Mouse (Mus musculus) midbrain, embryonic 11.5 days (tissue): ENCODE measurements around the gene Ifna4. TPM values are rescaled to one million over a fixed set of nuclear protein-coding genes. Genes with fewer than 3 reads are reported as not detected.
"Not testable (repeated sequence)": the region's sequence is repeated elsewhere in the genome, so short reads cannot be mapped to it uniquely, and the experiment has no call there.

ENCODE experiments used
- ATAC-seq: fragments of 200-750 bp; cut with Nextera tagmentation; 2 replicates; pipeline ENCODE4 v1.8.0; 2017; ENCODE audit warnings: moderate TSS enrichment, moderate library complexity; ENCODE audit not compliant: low FRiP score
- DNase-seq: peaks from one replicate; pipeline ENCODE4 v3.0.0; 2015; ENCODE audit warnings: low spot score; ENCODE audit errors: missing footprints
- H3K27ac ChIP-seq: fragments of 300-500 bp; sonication (generic); 2 replicates; pipeline ENCODE4 v1.5.1; 2014; ENCODE audit warnings: low read depth, low read length
- H3K27me3 ChIP-seq: fragments of 300-500 bp; sonication (generic); 2 replicates; pipeline ENCODE4 v1.6.1; 2014; ENCODE audit warnings: mild to moderate bottlenecking, low read length, moderate library complexity, mixed read lengths; ENCODE audit not compliant: control insufficient read depth, insufficient read depth
- H3K36me3 ChIP-seq: fragments of 300-500 bp; sonication (generic); 2 replicates; pipeline ENCODE4 v1.6.1; 2014; ENCODE audit warnings: mild to moderate bottlenecking, low read length, moderate library complexity, mixed read lengths; ENCODE audit not compliant: control insufficient read depth, insufficient read depth
- H3K4me1 ChIP-seq: fragments of 300-500 bp; sonication (generic); 2 replicates; pipeline ENCODE4 v1.6.1; 2014; ENCODE audit warnings: low read length; ENCODE audit not compliant: control insufficient read depth, insufficient read depth
- H3K4me2 ChIP-seq: fragments of 300-500 bp; sonication (generic); 2 replicates; pipeline ENCODE4 v1.6.1; 2014; ENCODE audit warnings: mild to moderate bottlenecking, moderate library complexity
- H3K4me3 ChIP-seq: fragments of 300-500 bp; sonication (generic); 2 replicates; pipeline ENCODE4 v1.5.1; 2014; ENCODE audit warnings: low read depth, low read length
- H3K9ac ChIP-seq: fragments of 300-500 bp; sonication (generic); 2 replicates; pipeline ENCODE4 v1.6.1; 2014; ENCODE audit warnings: low read length
- H3K9me3 ChIP-seq: fragments of 300-500 bp; sonication (generic); 2 replicates; pipeline ENCODE4 v1.6.1; 2016; ENCODE audit warnings: low read length; ENCODE audit not compliant: control insufficient read depth
- WGBS: fragments of 180-500 bp; shearing (Covaris S2); extraction: QIAGEN DNeasy Blood & Tissue Kit; methylation state at CpG from one replicate; pipeline ENCODE4 v1.1.7; 2014; 5-methylcytosine and 5-hydroxymethylcytosine counted together
- polyA plus RNA-seq: library from polyadenylated mRNA; unstranded; fragments of >200 nt; fragmentation: Nextera tagmentation; extraction: Ambion mirVana; gene quantifications from 2 replicates; pipeline ENCODE4 v1.2.1, GENCODE M21; 2014

Ifna4 gene
- polyA plus RNA-seq = not detected in 2 replicates

DNA sequence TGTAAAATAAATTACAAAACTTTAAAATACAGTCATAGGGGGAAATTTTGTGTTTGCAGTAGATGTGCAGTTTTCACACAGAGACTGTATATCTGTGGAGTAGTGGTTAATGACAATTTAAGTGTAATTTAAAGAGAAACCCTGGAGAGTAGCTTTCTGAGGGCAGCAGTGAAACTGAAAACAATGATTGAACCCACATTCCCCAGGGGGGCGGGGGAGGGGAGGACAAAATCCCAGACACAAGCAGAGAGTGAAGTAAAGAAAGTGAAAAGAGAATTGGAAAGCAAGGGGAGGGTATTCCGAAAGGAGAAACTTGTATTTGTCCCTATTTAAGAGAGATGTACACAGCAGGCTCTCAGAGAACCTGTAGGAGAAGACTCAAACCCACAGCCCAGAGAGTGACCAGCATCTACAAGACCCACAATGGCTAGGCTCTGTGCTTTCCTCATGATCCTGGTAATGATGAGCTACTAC is at the start of gene Ifna4:
Gene Ifna4, plus strand, starts transcription at position 424 of the 474 bp plus-strand sequence.
- 29% methylated on average over 2 of the region's 2 CpGs for WGBS

DNA sequence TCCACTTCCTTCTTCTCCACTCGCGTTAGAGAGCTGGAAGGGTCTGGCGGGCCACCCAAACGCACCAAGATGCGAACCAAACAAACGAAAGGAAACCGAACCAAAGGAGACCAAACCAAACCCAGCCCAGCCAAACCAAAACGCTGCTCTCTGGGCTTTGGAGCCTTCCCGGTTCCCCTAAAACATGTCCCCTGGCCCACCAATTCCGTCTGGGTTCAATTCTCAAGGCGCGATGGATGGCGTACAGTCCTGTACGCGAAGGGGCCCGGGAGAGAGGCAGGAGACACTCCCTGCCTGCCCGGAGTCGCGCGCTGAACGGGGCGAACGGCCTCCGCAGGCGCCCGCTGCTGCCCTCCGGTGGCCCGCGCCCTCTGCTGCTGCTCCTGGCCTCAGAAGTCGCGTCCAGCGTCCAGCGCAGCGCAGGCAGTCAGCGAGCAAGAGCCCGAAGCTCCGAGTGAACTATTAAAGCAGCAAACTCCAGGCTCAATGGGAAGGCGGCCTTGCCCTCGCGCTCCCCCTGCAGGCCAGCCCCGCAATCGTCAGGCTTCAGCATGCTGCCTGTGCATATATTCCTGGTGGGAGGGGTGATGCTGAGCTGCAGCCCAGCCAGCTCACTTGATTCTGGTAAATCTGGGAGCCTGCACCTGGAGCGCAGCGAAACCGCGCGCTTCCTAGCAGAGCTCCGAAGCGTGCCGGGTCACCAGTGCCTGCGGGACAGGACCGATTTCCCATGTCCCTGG is 47.6 kb upstream of the Ifna4 start, which contains the start of gene Gm13275:
Gene Gm13275, plus strand, starts transcription at position 552 of the 740 bp plus-strand sequence.
- not testable (repeated sequence) for H3K4me3 ChIP-seq, ATAC-seq, H3K4me2 ChIP-seq, H3K36me3 ChIP-seq, H3K9ac ChIP-seq, H3K27ac ChIP-seq, H3K9me3 ChIP-seq, DNase-seq, H3K27me3 ChIP-seq, H3K4me1 ChIP-seq
- WGBS = 0% methylated on average over 5 of the region's 52 CpGs

More for the DNA sequence above, at the start of gene Ifna4:
- Histone ChIP-seq H3K4me2 (no peak within 1 kb of the TSS), H3K27ac (no peak within 1 kb of the TSS), H3K4me3 (no peak within 1 kb of the TSS), H3K36me3 (no peaks in the 10 kb centered on the region), H3K4me1 (no peaks in the 10 kb centered on the region), H3K9ac (no peak within 1 kb of the TSS), H3K9me3 (no peaks in the 10 kb centered on the region), H3K27me3 (no peaks in the 10 kb centered on the region)
- no peak for DNase-seq
- ATAC-seq = no peak

GRCm38 (mm10) chr4:88797097-88797496 is 44.6 kb upstream of the Ifna4 start, which contains the start of gene Gm13279:
Gm13279 (plus strand) TSS chr4:88797397.
- H3K27me3 ChIP-seq, DNase-seq, H3K36me3 ChIP-seq, H3K27ac ChIP-seq, H3K4me2 ChIP-seq, H3K4me1 ChIP-seq, H3K9ac ChIP-seq, ATAC-seq, H3K9me3 ChIP-seq, H3K4me3 ChIP-seq: not testable (repeated sequence)
- whole genome bisulfite sequencing = no CpG with 5 or more reads among the region's 28 CpGs

GRCm38 (mm10) chr4:88799365-88799764 is 42.3 kb upstream of the Ifna4 start, which contains the start of gene Gm13285:
Gm13285 (plus strand) TSS chr4:88799665.
- not testable (repeated sequence) for H3K9me3 ChIP-seq, H3K4me1 ChIP-seq, H3K27ac ChIP-seq, ATAC-seq, H3K4me3 ChIP-seq, H3K27me3 ChIP-seq, H3K9ac ChIP-seq, H3K4me2 ChIP-seq, H3K36me3 ChIP-seq, DNase-seq
- WGBS = 7% methylated on average over 3 of the region's 7 CpGs

GRCm38 (mm10) chr4:88802954-88803353 is 38.7 kb upstream of the Ifna4 start, which contains the start of gene Gm13287:
Gm13287 (plus strand) TSS chr4:88803254.
- H3K4me2 ChIP-seq = not testable (repeated sequence)

GRCm38 (mm10) chr4:88805231-88805630 is 36.4 kb upstream of the Ifna4 start, which contains the start of gene Gm13288:
Gm13288 (plus strand) TSS chr4:88805531.
- H3K4me3 ChIP-seq, DNase-seq, H3K27ac ChIP-seq, H3K9me3 ChIP-seq, H3K9ac ChIP-seq, H3K4me2 ChIP-seq, H3K4me1 ChIP-seq, H3K27me3 ChIP-seq, ATAC-seq, H3K36me3 ChIP-seq: not testable (repeated sequence)
- WGBS = no CpG with 5 or more reads among the region's 8 CpGs

More at GRCm38 (mm10) chr4:88802954-88803353, 38.7 kb upstream of the Ifna4 start, which contains the start of gene Gm13287:
- not testable (repeated sequence) for H3K27ac ChIP-seq, H3K9ac ChIP-seq, DNase-seq, H3K27me3 ChIP-seq, H3K4me3 ChIP-seq, H3K9me3 ChIP-seq, H3K36me3 ChIP-seq, ATAC-seq, H3K4me1 ChIP-seq
- no CpG with 5 or more reads among the region's 29 CpGs for WGBS

DNA sequence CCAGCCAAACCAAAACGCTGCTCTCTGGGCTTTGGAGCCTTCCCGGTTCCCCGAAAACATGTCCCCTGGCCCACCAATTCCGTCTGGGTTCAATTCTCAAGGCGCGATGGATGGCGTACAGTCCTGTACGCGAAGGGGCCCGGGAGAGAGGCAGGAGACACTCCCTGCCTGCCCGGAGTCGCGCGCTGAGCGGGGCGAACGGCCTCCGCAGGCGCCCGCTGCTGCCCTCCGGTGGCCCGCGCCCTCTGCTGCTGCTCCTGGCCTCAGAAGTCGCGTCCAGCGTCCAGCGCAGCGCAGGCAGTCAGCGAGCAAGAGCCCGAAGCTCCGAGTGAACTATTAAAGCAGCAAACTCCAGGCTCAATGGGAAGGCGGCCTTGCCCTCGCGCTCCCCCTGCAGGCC is 35.9 kb upstream of the Ifna4 start:
- not testable (repeated sequence) for ATAC-seq, H3K27me3 ChIP-seq, DNase-seq, H3K4me1 ChIP-seq, H3K4me2 ChIP-seq, H3K36me3 ChIP-seq, H3K4me3 ChIP-seq, H3K9ac ChIP-seq, H3K27ac ChIP-seq, H3K9me3 ChIP-seq
- 0% methylated on average over 11 of the region's 34 CpGs for WGBS

- Histone ChIP-seq H3K4me3 (no peak within 1 kb of the TSS), H3K9ac (no peak within 1 kb of the TSS), H3K4me1 (no peaks in the 10 kb centered on the region), H3K36me3 (no peaks in the 10 kb centered on the region), H3K9me3 (no peaks in the 10 kb centered on the region), H3K4me2 (no peak within 1 kb of the TSS), H3K27ac (no peak within 1 kb of the TSS), H3K27me3 (no peaks in the 10 kb centered on the region)
- ATAC-seq (no peak), DNase-seq (no peak)
- WGBS = 61% methylated on average over 3 of the region's 3 CpGs
Observed at GRCm38 (mm10) chr4:88815928-88816327, 25.7 kb upstream of the Ifna4 start, which contains the start of gene Ifna7. Ifna7 (plus strand) TSS chr4:88816228.

DNA sequence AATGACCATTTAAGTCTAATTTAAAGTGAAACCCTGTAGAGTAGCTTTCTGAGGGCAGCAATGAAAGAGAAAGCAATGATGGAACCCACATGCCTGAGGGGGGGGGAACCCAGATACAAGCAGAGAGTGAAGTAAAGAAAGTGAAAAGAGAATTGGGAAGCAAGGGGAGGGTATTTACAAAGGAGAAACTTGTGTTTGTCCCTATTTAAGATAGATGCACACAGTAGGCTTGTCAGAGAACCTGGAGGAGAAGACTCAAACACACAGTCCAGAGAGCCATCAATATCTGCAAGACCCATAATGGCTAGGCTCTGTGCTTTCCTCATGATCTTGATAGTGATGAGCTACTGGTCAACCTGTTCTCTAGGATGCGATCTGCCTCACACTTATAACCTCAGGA is 22.0 kb upstream of the Ifna4 start, which contains the start of gene Ifna11:
Gene Ifna11, plus strand, starts transcription at position 301 of the 400 bp plus-strand sequence.
- H3K4me3 ChIP-seq = no peak within 1 kb of the TSS
- H3K27me3 ChIP-seq = no peaks in the 10 kb centered on the region
- H3K9ac ChIP-seq = no peak within 1 kb of the TSS
- H3K9me3 ChIP-seq = no peaks in the 10 kb centered on the region
- no peak within 1 kb of the TSS for H3K27ac ChIP-seq
- 78% methylated on average over 1 of the region's 1 CpGs for WGBS
- H3K36me3 ChIP-seq = no peaks in the 10 kb centered on the region
- DNase-seq (no peak), ATAC-seq (no peak)
- H3K4me1 ChIP-seq = no peaks in the 10 kb centered on the region
- no peak within 1 kb of the TSS for H3K4me2 ChIP-seq
